Mouse (Mus musculus) thymus, adult 2 months (tissue): ENCODE data around the gene Nutf2-ps1.

Experiments
- CTCF ChIP-seq: fragments of 200-500 bp; IDR thresholded peaks from 2 replicates; pipeline ENCODE4 v1.5.1; 2012; ENCODE audit warnings: mild to moderate bottlenecking, control low read depth, low read length, moderate library complexity, borderline replicate concordance; ENCODE audit not compliant: control insufficient read depth, poor library complexity, insufficient read depth; ENCODE audit errors: extremely low read depth
- POLR2A ChIP-seq: fragments of 200-500 bp; IDR thresholded peaks from 2 replicates; pipeline ENCODE4 v1.6.1; 2012; ENCODE audit warnings: mild to moderate bottlenecking, low read length, control low read depth, moderate library complexity; ENCODE audit not compliant: control insufficient read depth, poor library complexity, insufficient read depth; ENCODE audit errors: extremely low read depth

GRCm38 (mm10) chr19:53576061-53576460 is 12.8 kb downstream of the Nutf2-ps1 start:
- TF ChIP-seq POLR2A (no peak), CTCF (no peak)
